Mouse (Mus musculus): ENCODE measurements around the gene Prkd1. TPM values are rescaled to one million over a fixed set of nuclear protein-coding genes. Genes with fewer than 3 reads are reported as not detected.

The Prkd1 gene
- polyA plus RNA-seq, 1 experiment from 2014 or later, result 0.33 TPM

GRCm38 (mm10) chr12:50540793-50541192 lies 108.1 kb downstream of the Prkd1 start:
- no peaks in the 10 kb centered on the region for H3K4me1 ChIP-seq (ENCODE audit: control insufficient read depth, low read depth, low read length)
- H3K9ac ChIP-seq (ENCODE audit: low read depth, low read length), result no peak overlapping the region
- no peaks in the 10 kb centered on the region for H3K27me3 ChIP-seq (ENCODE audit: control insufficient read depth, insufficient read depth, low read depth, low read length)
- no peak for ATAC-seq (ENCODE audit: low read depth)
- 68% methylated on average over 5 of the region's 5 CpGs for WGBS (ENCODE audit: insufficient replicate concordance)
- no peaks in the 10 kb centered on the region for H3K36me3 ChIP-seq (ENCODE audit: control insufficient read depth, insufficient read depth)
- H3K27ac ChIP-seq (ENCODE audit: low read length), result no peak overlapping the region
- H3K4me2 ChIP-seq (ENCODE audit: low read depth, low read length), result no peak overlapping the region
- H3K4me3 ChIP-seq (ENCODE audit: low read depth, low read length), result no peak overlapping the region
- no peaks in the 10 kb centered on the region for H3K9me3 ChIP-seq (replicated peaks; ENCODE audit: control insufficient read depth, low read length)

GRCm38 (mm10) chr12:50538296-50538965 lies 110.5 kb downstream of the Prkd1 start:
- Histone ChIP-seq H3K4me1 (ENCODE audit: control insufficient read depth, low read depth, low read length) (no peaks in the 10 kb centered on the region), H3K27ac (ENCODE audit: low read length) (no peak overlapping the region), H3K9me3 (replicated peaks; ENCODE audit: control insufficient read depth, low read length) (no peaks in the 10 kb centered on the region), H3K4me3 (ENCODE audit: low read depth, low read length) (no peak overlapping the region), H3K27me3 (ENCODE audit: control insufficient read depth, insufficient read depth, low read depth, low read length) (no peaks in the 10 kb centered on the region), H3K36me3 (ENCODE audit: control insufficient read depth, insufficient read depth) (no peaks in the 10 kb centered on the region), H3K4me2 (ENCODE audit: low read depth, low read length) (no peak overlapping the region), H3K9ac (ENCODE audit: low read depth, low read length) (no peak overlapping the region)
- ATAC-seq (ENCODE audit: low read depth), result no peak
- WGBS (ENCODE audit: insufficient replicate concordance), result 74% methylated on average over 3 of the region's 3 CpGs

GRCm38 (mm10) chr12:50537761-50538160 lies 111.1 kb downstream of the Prkd1 start:
- no peaks in the 10 kb centered on the region for H3K4me1 ChIP-seq (ENCODE audit: control insufficient read depth, low read depth, low read length)
- no peaks in the 10 kb centered on the region for H3K27me3 ChIP-seq (ENCODE audit: control insufficient read depth, insufficient read depth, low read depth, low read length)
- no peaks in the 10 kb centered on the region for H3K36me3 ChIP-seq (ENCODE audit: control insufficient read depth, insufficient read depth)
- H3K9ac ChIP-seq (ENCODE audit: low read depth, low read length), result no peak overlapping the region
- no peak overlapping the region for H3K4me3 ChIP-seq (ENCODE audit: low read depth, low read length)
- no peaks in the 10 kb centered on the region for H3K9me3 ChIP-seq (replicated peaks; ENCODE audit: control insufficient read depth, low read length)
- WGBS (ENCODE audit: insufficient replicate concordance), result 53% methylated on average over 2 of the region's 2 CpGs
- H3K4me2 ChIP-seq (ENCODE audit: low read depth, low read length), result no peak overlapping the region
- no peak overlapping the region for H3K27ac ChIP-seq (ENCODE audit: low read length)
- no peak for ATAC-seq (ENCODE audit: low read depth)

- 65% methylated on average over 1 of the region's 1 CpGs for WGBS (ENCODE audit: insufficient replicate concordance)
- ATAC-seq (ENCODE audit: low read depth), result no peak
- Histone ChIP-seq H3K9me3 (replicated peaks; ENCODE audit: control insufficient read depth, low read length) (no peaks in the 10 kb centered on the region), H3K4me1 (ENCODE audit: control insufficient read depth, low read depth, low read length) (no peaks in the 10 kb centered on the region), H3K27me3 (ENCODE audit: control insufficient read depth, insufficient read depth, low read depth, low read length) (no peaks in the 10 kb centered on the region), H3K4me2 (ENCODE audit: low read depth, low read length) (no peak overlapping the region), H3K4me3 (ENCODE audit: low read depth, low read length) (no peak overlapping the region), H3K9ac (ENCODE audit: low read depth, low read length) (no peak overlapping the region), H3K27ac (ENCODE audit: low read length) (no peak overlapping the region), H3K36me3 (ENCODE audit: control insufficient read depth, insufficient read depth) (no peaks in the 10 kb centered on the region)
Measured at GRCm38 (mm10) chr12:50537006-50537405, 111.9 kb downstream of the Prkd1 start.

- Histone ChIP-seq H3K27me3 (ENCODE audit: control insufficient read depth, insufficient read depth, low read depth, low read length) (no peaks in the 10 kb centered on the region), H3K4me1 (ENCODE audit: control insufficient read depth, low read depth, low read length) (no peaks in the 10 kb centered on the region), H3K9me3 (replicated peaks; ENCODE audit: control insufficient read depth, low read length) (no peaks in the 10 kb centered on the region), H3K36me3 (ENCODE audit: control insufficient read depth, insufficient read depth) (no peaks in the 10 kb centered on the region), H3K9ac (ENCODE audit: low read depth, low read length) (no peak overlapping the region), H3K27ac (ENCODE audit: low read length) (no peak overlapping the region), H3K4me2 (ENCODE audit: low read depth, low read length) (no peak overlapping the region), H3K4me3 (ENCODE audit: low read depth, low read length) (no peak overlapping the region)
- ATAC-seq (ENCODE audit: low read depth), result no peak
- 48% methylated on average over 1 of the region's 1 CpGs for WGBS (ENCODE audit: insufficient replicate concordance)
Measured at GRCm38 (mm10) chr12:50528633-50529032, 120.3 kb downstream of the Prkd1 start.

GRCm38 (mm10) chr12:50524061-50524460 lies 124.8 kb downstream of the Prkd1 start:
- 52% methylated on average over 2 of the region's 2 CpGs for WGBS (ENCODE audit: insufficient replicate concordance)
- Histone ChIP-seq H3K9me3 (replicated peaks; ENCODE audit: control insufficient read depth, low read length) (no peaks in the 10 kb centered on the region), H3K9ac (ENCODE audit: low read depth, low read length) (no peak overlapping the region), H3K4me3 (ENCODE audit: low read depth, low read length) (no peak overlapping the region), H3K27me3 (ENCODE audit: control insufficient read depth, insufficient read depth, low read depth, low read length) (no peaks in the 10 kb centered on the region), H3K36me3 (ENCODE audit: control insufficient read depth, insufficient read depth) (no peaks in the 10 kb centered on the region), H3K4me2 (ENCODE audit: low read depth, low read length) (no peak overlapping the region), H3K4me1 (ENCODE audit: control insufficient read depth, low read depth, low read length) (no peaks in the 10 kb centered on the region), H3K27ac (ENCODE audit: low read length) (no peak overlapping the region)
- no peak for ATAC-seq (ENCODE audit: low read depth)

GRCm38 (mm10) chr12:50514526-50514925 lies 134.4 kb downstream of the Prkd1 start:
- H3K36me3 ChIP-seq (ENCODE audit: control insufficient read depth, insufficient read depth), result no peaks in the 10 kb centered on the region
- no peak overlapping the region for H3K4me3 ChIP-seq (ENCODE audit: low read depth, low read length)
- H3K4me2 ChIP-seq (ENCODE audit: low read depth, low read length), result no peak overlapping the region
- H3K4me1 ChIP-seq (ENCODE audit: control insufficient read depth, low read depth, low read length), result no peaks in the 10 kb centered on the region
- no peaks in the 10 kb centered on the region for H3K27me3 ChIP-seq (ENCODE audit: control insufficient read depth, insufficient read depth, low read depth, low read length)
- WGBS (ENCODE audit: insufficient replicate concordance), result 61% methylated on average over 2 of the region's 2 CpGs
- no peak for ATAC-seq (ENCODE audit: low read depth)
- no peak overlapping the region for H3K9ac ChIP-seq (ENCODE audit: low read depth, low read length)
- H3K9me3 ChIP-seq (replicated peaks; ENCODE audit: control insufficient read depth, low read length), result no peaks in the 10 kb centered on the region
- no peak overlapping the region for H3K27ac ChIP-seq (ENCODE audit: low read length)

GRCm38 (mm10) chr12:50511486-50512225 lies 137.2 kb downstream of the Prkd1 start:
- Histone ChIP-seq H3K27me3 (ENCODE audit: control insufficient read depth, insufficient read depth, low read depth, low read length) (no peaks in the 10 kb centered on the region), H3K4me2 (ENCODE audit: low read depth, low read length) (no peak overlapping the region), H3K36me3 (ENCODE audit: control insufficient read depth, insufficient read depth) (no peaks in the 10 kb centered on the region), H3K4me1 (ENCODE audit: control insufficient read depth, low read depth, low read length) (no peaks in the 10 kb centered on the region), H3K27ac (ENCODE audit: low read length) (no peak overlapping the region), H3K9ac (ENCODE audit: low read depth, low read length) (no peak overlapping the region), H3K9me3 (replicated peaks; ENCODE audit: control insufficient read depth, low read length) (no peaks in the 10 kb centered on the region), H3K4me3 (ENCODE audit: low read depth, low read length) (no peak overlapping the region)
- 63% methylated on average over 4 of the region's 4 CpGs for WGBS (ENCODE audit: insufficient replicate concordance)
- ATAC-seq (ENCODE audit: low read depth), result no peak

GRCm38 (mm10) chr12:50508762-50509161 lies 140.1 kb downstream of the Prkd1 start:
- H3K9me3 ChIP-seq (replicated peaks; ENCODE audit: control insufficient read depth, low read length), result no peaks in the 10 kb centered on the region
- no peaks in the 10 kb centered on the region for H3K36me3 ChIP-seq (ENCODE audit: control insufficient read depth, insufficient read depth)
- H3K4me3 ChIP-seq (ENCODE audit: low read depth, low read length), result no peak overlapping the region
- no peaks in the 10 kb centered on the region for H3K27me3 ChIP-seq (ENCODE audit: control insufficient read depth, insufficient read depth, low read depth, low read length)
- no peak overlapping the region for H3K9ac ChIP-seq (ENCODE audit: low read depth, low read length)
- no peak for ATAC-seq (ENCODE audit: low read depth)
- no peak overlapping the region for H3K4me2 ChIP-seq (ENCODE audit: low read depth, low read length)
- H3K4me1 ChIP-seq (ENCODE audit: control insufficient read depth, low read depth, low read length), result no peaks in the 10 kb centered on the region
- no peak overlapping the region for H3K27ac ChIP-seq (ENCODE audit: low read length)
- WGBS (ENCODE audit: insufficient replicate concordance), result 64% methylated on average over 2 of the region's 2 CpGs
